Mouse (Mus musculus) kidney, embryonic 14.5 days (tissue): ENCODE results near the gene Mecp2. TPM values are rescaled to one million over a fixed set of nuclear protein-coding genes. Genes with fewer than 3 reads are reported as not detected.
"Not testable (repeated sequence)": the region's sequence is repeated elsewhere in the genome, so short reads cannot be mapped to it uniquely, and the experiment has no call there.

Experiments
- ATAC-seq: fragments of 200-750 bp; cut with Nextera tagmentation; 2 replicates; pipeline ENCODE4 v1.8.0; 2017; ENCODE audit warnings: moderate number of reproducible peaks, mild to moderate bottlenecking, moderate TSS enrichment, moderate library complexity; ENCODE audit not compliant: low FRiP score, low TSS enrichment
- H3K27ac ChIP-seq: fragments of 300-500 bp; sonication (generic); 2 replicates; pipeline ENCODE4 v1.5.1; 2014; ENCODE audit warnings: low read depth, mild to moderate bottlenecking, low read length, moderate library complexity, mixed read lengths
- H3K27me3 ChIP-seq: fragments of 300-500 bp; sonication (generic); 2 replicates; pipeline ENCODE4 v1.6.1; 2014; ENCODE audit warnings: mild to moderate bottlenecking, low read length; ENCODE audit not compliant: control insufficient read depth, insufficient read depth
- H3K36me3 ChIP-seq: fragments of 300-500 bp; sonication (generic); 2 replicates; pipeline ENCODE4 v1.6.1; 2014; ENCODE audit warnings: low read length, mixed read lengths; ENCODE audit not compliant: control insufficient read depth, insufficient read depth
- H3K4me1 ChIP-seq: fragments of 300-500 bp; sonication (generic); 2 replicates; pipeline ENCODE4 v1.6.1; 2014; ENCODE audit warnings: low read length, mixed read lengths; ENCODE audit not compliant: control insufficient read depth, insufficient read depth
- H3K4me2 ChIP-seq: fragments of 300-500 bp; sonication (generic); replicated peaks from 2 replicates; pipeline ENCODE4 v1.6.1; 2014; ENCODE audit warnings: low read depth, mild to moderate bottlenecking, low read length
- H3K4me3 ChIP-seq: fragments of 300-500 bp; sonication (generic); 2 replicates; pipeline ENCODE4 v1.5.1; 2014; ENCODE audit warnings: mild to moderate bottlenecking, low read length
- H3K9ac ChIP-seq: fragments of 300-500 bp; sonication (generic); 2 replicates; pipeline ENCODE4 v1.6.1; 2014; ENCODE audit warnings: low read depth, mild to moderate bottlenecking, low read length, moderate library complexity
- H3K9me3 ChIP-seq: fragments of 300-500 bp; sonication (generic); 2 replicates; pipeline ENCODE4 v1.6.1; 2016; ENCODE audit warnings: low read length; ENCODE audit not compliant: control insufficient read depth
- WGBS: fragments of 180-500 bp; shearing (Covaris S2); extraction: QIAGEN DNeasy Blood & Tissue Kit; methylation state at CpG from one replicate; pipeline ENCODE4 v1.1.7; 2014; 5-methylcytosine and 5-hydroxymethylcytosine counted together
- polyA plus RNA-seq: library from polyadenylated mRNA; unstranded; fragments of >200 nt; fragmentation: Nextera tagmentation; extraction: Ambion mirVana; gene quantifications from 2 replicates; pipeline ENCODE4 v1.2.1, GENCODE M21; 2014

Gene Mecp2
- polyA plus RNA-seq, result 8.4 and 12.7 TPM in 2 replicates

DNA sequence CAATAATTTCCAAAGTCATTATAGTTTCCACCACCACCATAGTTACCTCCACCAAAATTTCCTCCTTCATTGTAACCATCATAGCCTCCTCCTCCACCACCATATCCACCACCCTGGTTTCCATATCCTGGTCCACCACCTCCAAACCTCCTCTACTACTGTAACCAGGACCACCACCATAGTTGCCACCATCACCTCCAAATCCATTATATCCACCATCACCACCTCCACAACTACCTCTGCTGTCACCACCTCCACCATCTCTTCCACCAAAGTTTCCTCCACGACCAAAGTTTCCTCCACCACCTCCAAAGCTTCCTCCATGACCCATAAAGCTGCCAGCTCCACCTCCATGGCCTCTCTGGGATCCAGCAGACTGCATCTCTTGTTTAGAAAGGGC is at the start of gene Mecp2:
Gene Mecp2, minus strand, starts transcription at position 101 of the 400 bp plus-strand sequence.
- H3K27me3 ChIP-seq, H3K4me3 ChIP-seq, H3K9me3 ChIP-seq, H3K9ac ChIP-seq, H3K36me3 ChIP-seq, H3K27ac ChIP-seq, H3K4me2 ChIP-seq, H3K4me1 ChIP-seq, ATAC-seq: not testable (repeated sequence)
- 38% methylated on average over 1 of the region's 1 CpGs for WGBS

DNA sequence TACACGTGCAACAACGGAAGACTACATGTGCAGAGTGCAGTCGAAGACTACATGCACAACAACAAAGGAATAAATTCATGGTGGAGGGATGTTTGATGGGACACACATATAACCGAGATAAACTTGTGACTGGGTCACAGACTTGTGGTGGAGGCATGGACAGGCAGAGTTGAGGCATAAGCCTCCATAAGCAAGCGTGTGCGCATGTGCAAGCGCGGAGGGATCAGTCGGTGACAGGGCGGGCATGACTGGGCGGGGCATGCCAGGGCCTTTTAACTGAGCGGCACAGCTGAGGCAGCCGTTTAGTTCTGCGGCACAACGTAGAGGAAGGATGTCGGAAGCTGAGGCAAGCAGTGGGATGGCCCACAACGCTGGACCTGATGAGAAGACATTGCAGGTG is 41.8 kb upstream of the Mecp2 start, which contains the start of gene Tktl1:
Gene Tktl1, plus strand, starts transcription at position 301 of the 400 bp plus-strand sequence.
- no peak within 1 kb of the TSS for H3K27ac ChIP-seq
- no peak for ATAC-seq
- H3K4me2 ChIP-seq, result no peak within 1 kb of the TSS
- H3K4me1 ChIP-seq, result no peaks in the 10 kb centered on the region
- no peaks in the 10 kb centered on the region for H3K9me3 ChIP-seq
- H3K4me3 ChIP-seq, result no peak within 1 kb of the TSS
- no peak within 1 kb of the TSS for H3K9ac ChIP-seq
- no peaks in the 10 kb centered on the region for H3K27me3 ChIP-seq
- WGBS, result 90% methylated on average over 17 of the region's 17 CpGs
- no peaks in the 10 kb centered on the region for H3K36me3 ChIP-seq

DNA sequence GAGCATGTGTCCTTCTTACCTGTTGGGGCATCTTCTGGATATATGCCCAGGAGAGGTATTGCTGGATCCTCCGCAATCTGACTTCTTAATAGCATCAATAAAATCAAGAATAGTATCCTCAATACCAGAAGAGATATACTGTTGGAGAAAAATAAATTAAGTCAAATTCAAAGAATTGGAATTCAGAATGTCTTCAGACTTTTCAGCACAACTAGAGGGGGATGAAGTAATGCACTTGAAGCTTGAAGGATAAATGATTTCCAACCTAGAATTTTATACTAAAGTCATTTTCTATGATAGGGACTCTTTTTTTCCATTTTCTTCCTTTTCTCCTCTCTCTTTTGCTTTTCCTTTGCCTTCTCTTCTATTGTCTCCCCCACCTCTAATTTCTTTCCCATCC is 32.6 kb upstream of the Mecp2 start, which contains the start of gene Tex28:
Gene Tex28, minus strand, starts transcription at position 101 of the 400 bp plus-strand sequence.
- Histone ChIP-seq H3K27ac (no peak within 1 kb of the TSS), H3K36me3 (no peaks in the 10 kb centered on the region), H3K4me3 (no peak within 1 kb of the TSS), H3K4me1 (no peaks in the 10 kb centered on the region), H3K9me3 (no peaks in the 10 kb centered on the region), H3K9ac (no peak within 1 kb of the TSS), H3K27me3 (no peaks in the 10 kb centered on the region), H3K4me2 (no peak within 1 kb of the TSS)
- no peak for ATAC-seq
- 94% methylated on average over 1 of the region's 1 CpGs for WGBS

DNA sequence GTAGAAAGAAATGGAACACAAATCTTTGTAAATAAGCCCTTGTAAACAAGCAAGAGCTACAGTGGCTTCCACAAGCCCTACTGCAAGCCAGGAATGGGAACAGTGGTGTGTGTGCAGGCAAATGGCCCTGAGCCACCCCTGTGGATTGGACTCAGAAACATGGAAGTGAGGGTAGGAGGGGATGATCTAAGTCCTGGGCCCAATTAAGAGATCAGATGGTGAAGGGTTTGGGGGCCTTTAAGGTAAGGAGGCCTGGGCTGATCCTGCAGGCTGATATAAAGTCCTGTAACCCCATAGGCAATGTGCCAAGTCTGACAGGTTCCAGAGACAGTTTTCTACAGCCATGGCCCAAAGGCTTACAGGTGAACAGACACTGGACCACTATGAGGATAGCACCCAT is 8.0 kb downstream of the Mecp2 start, which contains the start of gene Opn1mw:
Gene Opn1mw, plus strand, starts transcription at position 301 of the 400 bp plus-strand sequence.
- ATAC-seq, result no peak
- no peaks in the 10 kb centered on the region for H3K36me3 ChIP-seq
- no peak within 1 kb of the TSS for H3K4me3 ChIP-seq
- H3K9ac ChIP-seq, result no peak within 1 kb of the TSS
- H3K4me2 ChIP-seq, result no peak within 1 kb of the TSS
- H3K9me3 ChIP-seq, result no peaks in the 10 kb centered on the region
- no peaks in the 10 kb centered on the region for H3K4me1 ChIP-seq
- 0 out of 2 replicates have a peak, but pooled peaks cover 2% of the 10 kb centered on the region for H3K27me3 ChIP-seq
- H3K27ac ChIP-seq, result no peak within 1 kb of the TSS

DNA sequence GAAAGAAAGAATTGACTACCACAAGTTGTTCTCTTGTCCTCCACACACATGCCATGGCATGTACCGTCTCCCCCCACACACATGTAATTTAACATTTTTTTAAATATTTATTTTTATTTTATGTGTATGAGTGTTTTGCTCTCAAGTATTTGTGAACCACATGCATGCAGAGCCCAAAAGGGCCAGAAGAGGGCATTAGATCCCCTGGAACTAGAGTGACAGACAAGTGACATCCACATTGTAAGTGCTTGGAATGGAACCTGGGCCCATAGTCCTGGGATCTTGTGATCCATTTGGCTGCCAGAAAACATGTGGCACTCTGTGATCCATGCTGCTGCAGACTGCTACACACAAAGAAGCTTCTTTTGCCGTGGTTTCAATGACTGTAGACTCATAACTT is 10.2 kb downstream of the Mecp2 start:
- ATAC-seq, result no peak
- no peak overlapping the region for H3K4me3 ChIP-seq
- H3K9ac ChIP-seq, result no peak overlapping the region
- H3K4me1 ChIP-seq, result no peaks in the 10 kb centered on the region
- no peaks in the 10 kb centered on the region for H3K9me3 ChIP-seq
- WGBS, result 56% methylated on average over 2 of the region's 2 CpGs
- H3K4me2 ChIP-seq, result no peak overlapping the region
- H3K27ac ChIP-seq, result no peak overlapping the region
- no peaks in the 10 kb centered on the region for H3K27me3 ChIP-seq
- H3K36me3 ChIP-seq, result no peaks in the 10 kb centered on the region

DNA sequence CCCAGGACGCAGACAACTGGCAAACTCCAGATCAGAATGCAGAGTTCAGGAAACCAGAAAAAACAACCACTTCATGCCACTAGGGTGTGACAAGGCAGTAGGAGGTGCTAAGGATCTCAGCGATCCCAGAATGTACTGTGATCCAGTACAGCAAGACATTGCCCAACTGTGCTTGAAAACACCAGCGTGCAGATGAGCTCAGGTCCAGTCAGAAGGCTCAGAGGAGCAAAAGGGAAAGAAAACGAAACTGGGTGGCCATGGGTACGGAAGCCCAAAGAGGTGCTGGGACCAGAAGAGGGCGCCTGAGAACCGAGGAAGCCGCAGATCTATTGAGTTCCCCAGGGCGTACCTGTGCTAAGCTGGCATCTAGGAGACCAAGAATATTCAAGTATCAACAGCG is 19.7 kb downstream of the Mecp2 start:
- H3K36me3 ChIP-seq, result no peaks in the 10 kb centered on the region
- H3K4me3 ChIP-seq, result no peak overlapping the region; the same call in 1 of the 2 replicates
- H3K9me3 ChIP-seq, result no peaks in the 10 kb centered on the region
- H3K27ac ChIP-seq, result no peak overlapping the region
- H3K4me2 ChIP-seq, result peak overlapping the region; percentile 25
- peak; percentile 57; the same call in 1 of the 2 replicates for ATAC-seq
- no peaks in the 10 kb centered on the region; the same call in 1 of the 2 replicates for H3K27me3 ChIP-seq
- no peak overlapping the region for H3K9ac ChIP-seq
- no peaks in the 10 kb centered on the region for H3K4me1 ChIP-seq
- 29% methylated on average over 10 of the region's 10 CpGs for WGBS

DNA sequence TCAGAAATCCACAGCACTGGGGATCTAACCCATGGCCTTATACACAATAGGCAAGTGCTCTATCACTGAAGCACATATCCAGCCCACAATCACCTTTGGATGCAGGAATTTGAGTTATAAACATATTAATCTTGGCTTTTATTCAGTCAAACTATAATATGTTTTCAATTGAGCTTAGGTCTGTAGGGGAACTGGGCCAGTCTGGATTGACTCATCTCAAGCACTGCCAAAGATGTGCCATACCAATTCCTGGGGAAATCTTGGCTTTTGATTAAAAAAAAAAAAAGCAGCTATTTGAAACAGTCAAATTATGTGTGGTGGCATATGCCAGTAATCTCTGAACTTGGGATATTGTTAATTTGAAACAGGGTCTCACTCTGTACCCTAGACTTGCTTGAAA is 21.1 kb downstream of the Mecp2 start:
- no peak for ATAC-seq

DNA sequence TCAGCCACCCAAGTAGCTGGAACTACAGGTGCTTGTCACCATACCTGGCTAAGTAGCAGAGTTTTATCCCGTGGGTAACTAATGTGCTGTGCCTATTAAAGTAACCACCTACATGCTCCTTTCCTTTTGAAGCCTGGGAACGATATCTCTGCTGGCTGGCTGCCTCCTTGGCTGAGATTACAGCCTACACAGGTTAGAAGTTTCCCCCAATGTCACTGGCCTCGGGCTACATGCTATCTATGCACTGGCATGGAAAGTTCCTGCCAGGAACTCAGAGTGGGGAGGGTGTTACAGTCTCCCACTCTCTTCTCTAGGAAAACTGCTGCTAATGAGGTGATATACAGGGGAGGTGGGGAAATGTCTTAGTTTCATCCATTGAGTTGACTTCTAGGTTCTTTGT is 26.4 kb downstream of the Mecp2 start:
- Histone ChIP-seq H3K9ac (no peak overlapping the region), H3K4me2 (no peak overlapping the region), H3K9me3 (no peaks in the 10 kb centered on the region), H3K27me3 (no peaks in the 10 kb centered on the region; the same call in 1 of the 2 replicates), H3K27ac (no peak overlapping the region), H3K36me3 (no peaks in the 10 kb centered on the region), H3K4me3 (no peak overlapping the region), H3K4me1 (no peaks in the 10 kb centered on the region)
- no peak for ATAC-seq
- 45% methylated on average over 3 of the region's 3 CpGs for WGBS

More for the DNA sequence above, 21.1 kb downstream of the Mecp2 start:
- H3K4me1 ChIP-seq, result no peaks in the 10 kb centered on the region
- no peaks in the 10 kb centered on the region for H3K36me3 ChIP-seq
- H3K27ac ChIP-seq, result no peak overlapping the region
- no peak overlapping the region for H3K4me3 ChIP-seq
- no peaks in the 10 kb centered on the region; the same call in 1 of the 2 replicates for H3K27me3 ChIP-seq
- no peak overlapping the region for H3K4me2 ChIP-seq
- H3K9ac ChIP-seq, result no peak overlapping the region
- H3K9me3 ChIP-seq, result no peaks in the 10 kb centered on the region

DNA sequence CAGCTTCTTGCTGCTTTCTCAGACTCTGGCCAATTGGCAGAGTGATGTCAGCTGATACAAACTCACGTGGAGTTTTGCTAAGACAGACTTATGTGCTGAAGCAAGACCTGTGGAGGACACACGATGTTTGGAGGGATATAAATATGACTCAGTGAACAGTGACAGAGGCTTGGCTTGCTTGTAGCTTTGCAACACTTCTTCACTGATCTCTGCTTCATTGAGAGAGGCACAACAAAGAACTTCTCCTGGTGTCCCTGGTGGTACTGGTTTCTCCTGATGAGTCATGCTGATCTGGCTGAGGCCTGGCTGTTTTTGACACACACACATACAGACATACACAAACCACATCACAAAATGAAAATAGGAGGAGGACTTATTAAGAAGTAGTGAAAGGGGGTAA is 29.2 kb downstream of the Mecp2 start:
- Histone ChIP-seq H3K9me3 (no peaks in the 10 kb centered on the region), H3K9ac (no peak overlapping the region), H3K27me3 (no peaks in the 10 kb centered on the region; the same call in 1 of the 2 replicates), H3K4me1 (no peaks in the 10 kb centered on the region), H3K4me3 (no peak overlapping the region), H3K27ac (no peak overlapping the region), H3K36me3 (no peaks in the 10 kb centered on the region), H3K4me2 (no peak overlapping the region)
- 51% methylated on average over 2 of the region's 2 CpGs for WGBS
- ATAC-seq, result no peak
